Mouse (Mus musculus) fibroblast of lung, adult 2 months (primary cell): Measurements from ENCODE around the gene Bach2.

Experiments used
- DNase-seq: peaks from one replicate; pipeline ENCODE4 v3.0.0-alpha.2; 2011; ENCODE audit warnings: low read depth

Gene Bach2

DNA sequence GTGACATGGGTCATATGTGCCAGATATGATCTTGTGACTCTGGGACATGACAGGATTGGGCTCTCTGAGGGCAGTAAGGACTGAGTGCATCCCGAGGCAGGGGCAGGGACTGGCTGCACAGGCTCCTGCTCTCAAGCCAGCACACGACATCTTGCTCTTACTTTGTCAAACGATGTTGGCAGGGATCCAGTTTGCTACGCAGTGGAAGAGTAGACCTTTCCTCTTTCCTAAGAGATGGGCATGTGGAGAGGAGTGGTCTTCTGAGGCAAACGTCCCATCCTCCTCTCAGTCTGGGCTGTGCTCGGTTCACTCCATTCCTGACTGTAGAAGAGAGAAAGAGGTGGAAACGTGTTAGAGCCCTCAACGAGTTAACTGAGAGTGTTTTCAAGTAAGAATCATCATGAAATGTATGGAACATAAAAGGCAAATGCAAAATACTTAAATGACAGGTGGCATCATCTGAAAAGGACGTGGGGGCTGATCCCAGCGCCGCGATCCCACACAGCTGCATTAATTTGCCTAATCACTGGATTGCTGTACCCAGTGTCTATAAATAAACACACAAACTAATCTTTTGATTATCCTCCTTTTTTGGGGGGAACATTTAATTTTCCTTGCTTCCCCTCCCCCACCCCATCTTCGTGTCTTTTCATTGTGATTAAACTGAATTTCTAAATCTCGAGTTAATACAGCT is 150.7 kb downstream of the Bach2 start:
- DNase-seq, result no peak

DNA sequence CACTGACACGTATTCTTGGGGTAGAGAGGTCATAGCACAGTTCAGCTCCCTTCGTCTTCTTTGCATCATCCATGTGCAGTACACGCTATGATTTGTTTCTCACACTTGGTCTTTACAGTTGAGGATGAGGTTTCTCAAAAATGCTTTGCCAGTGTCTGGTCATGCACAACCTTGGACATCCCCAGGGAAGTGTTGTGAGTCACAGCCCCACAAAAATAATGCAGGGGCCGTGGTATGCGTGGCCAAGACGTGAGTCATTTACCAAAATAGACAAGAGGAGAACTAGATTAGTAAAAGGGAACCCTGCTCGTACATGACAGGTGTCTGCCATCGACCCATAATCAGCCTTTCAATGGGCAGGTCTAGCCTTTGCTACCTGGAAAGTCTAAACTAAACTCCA is 152.7 kb downstream of the Bach2 start:
- DNase-seq, result no peak

- DNase-seq, result no peak
Measured at GRCm38 (mm10) chr4:32393226-32393625, 154.6 kb downstream of the Bach2 start.

- DNase-seq, result no peak
Measured at GRCm38 (mm10) chr4:32393951-32394350, 155.3 kb downstream of the Bach2 start.

GRCm38 (mm10) chr4:32394850-32395249 is 156.2 kb downstream of the Bach2 start:
- DNase-seq, result no peak

DNA sequence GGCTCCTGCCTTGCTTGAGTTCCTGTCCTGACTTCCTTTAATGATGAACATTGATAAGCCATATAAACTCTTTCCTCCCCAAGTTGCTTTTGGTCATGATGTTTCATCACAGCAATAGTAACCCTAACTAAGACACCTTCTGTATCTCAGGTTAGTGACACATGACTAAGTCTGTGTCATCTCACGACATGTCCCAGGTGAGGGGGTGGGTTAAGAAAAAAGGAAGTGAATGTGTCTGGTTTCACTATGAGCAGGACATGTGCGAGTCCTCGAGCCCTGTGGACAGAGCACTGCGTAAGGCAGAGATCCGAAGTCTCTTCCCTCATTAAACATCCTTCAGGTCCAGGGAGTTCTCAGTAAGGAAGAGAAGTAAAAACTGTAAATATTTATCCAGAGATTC is 162.9 kb downstream of the Bach2 start:
- DNase-seq, result no peak

- DNase-seq, result no peak
Measured at GRCm38 (mm10) chr4:32403506-32403905, 164.9 kb downstream of the Bach2 start.

- DNase-seq, result peak; percentile 51
Measured at GRCm38 (mm10) chr4:32405149-32405882, 166.7 kb downstream of the Bach2 start.

DNA sequence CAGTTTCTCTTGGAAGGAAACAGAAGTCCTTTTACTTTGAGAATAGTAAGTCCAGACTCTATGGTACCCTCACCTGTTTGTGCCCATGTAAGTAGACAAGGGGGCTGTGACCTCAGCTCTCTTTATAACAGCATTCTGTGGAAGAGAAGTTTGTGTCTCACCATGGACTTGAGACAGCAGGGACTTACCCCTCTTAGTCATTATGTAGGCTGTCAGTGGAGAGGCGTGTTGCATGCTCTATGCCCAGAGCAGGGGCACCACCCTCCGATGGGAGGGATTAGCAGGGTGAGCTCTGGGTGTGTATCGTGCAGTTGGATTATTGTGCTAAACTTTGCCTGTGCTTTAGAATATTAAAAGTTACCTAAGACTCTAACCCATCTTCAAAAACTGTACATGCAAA is 167.4 kb downstream of the Bach2 start:
- no peak for DNase-seq

- no peak for DNase-seq
Measured at GRCm38 (mm10) chr4:32408535-32408934, 169.9 kb downstream of the Bach2 start.

DNA sequence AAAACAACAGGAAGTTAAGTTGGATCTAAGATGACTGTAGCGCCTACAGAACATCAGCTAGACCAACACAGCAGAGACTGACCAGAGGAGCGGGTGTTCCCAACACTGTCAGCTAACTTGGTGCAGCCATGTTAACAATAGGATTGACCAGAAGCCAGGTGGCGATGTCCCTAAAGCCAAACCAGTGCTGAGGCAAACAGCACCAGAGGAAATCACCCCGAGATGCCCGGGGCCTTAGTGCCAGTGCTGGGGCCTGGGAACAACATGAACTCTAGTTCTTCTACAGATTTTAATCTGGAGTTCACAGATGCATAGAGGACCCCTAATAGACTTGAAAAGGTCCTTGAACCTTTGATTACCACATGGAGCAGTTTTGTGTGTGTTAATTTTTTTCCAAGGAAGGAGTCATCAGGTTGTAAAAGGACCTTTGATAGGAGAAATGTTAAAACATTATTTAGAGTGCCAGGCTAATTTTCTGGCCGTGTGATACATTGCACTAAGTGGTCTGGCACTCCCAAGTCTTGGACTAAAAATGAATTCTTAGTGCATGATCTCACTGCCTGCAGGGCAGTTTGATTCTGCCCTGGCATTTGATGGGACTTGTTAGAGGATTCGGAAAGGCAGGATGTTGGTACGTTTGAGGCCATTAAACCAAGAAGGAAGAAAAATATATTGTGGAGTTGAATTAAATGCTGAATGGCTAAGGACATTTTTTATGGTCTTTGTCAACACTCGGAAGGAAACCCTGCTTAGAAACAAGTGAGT is 170.7 kb downstream of the Bach2 start:
- DNase-seq, result peak; percentile 49

DNA sequence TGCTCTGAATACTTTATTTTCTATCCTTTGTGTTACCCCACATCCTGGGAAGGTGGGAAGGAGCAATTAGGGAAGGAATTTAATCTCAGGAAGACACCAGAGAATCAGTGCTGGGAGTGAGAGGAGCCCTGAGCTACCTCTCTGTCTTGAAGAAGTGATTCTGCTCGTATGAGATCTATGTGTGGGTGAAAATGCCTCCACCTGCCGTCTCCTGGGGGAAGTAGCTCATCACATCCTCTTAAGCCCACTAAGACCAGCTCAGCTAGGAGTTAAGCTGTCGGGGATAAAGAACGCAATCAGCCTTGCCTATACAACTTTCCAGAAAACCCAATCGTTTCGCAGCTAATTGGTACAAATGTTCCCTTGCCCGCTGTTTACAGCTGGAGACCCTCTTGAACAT is 174.5 kb downstream of the Bach2 start:
- DNase-seq, result no peak

- DNase-seq, result no peak
Measured at GRCm38 (mm10) chr4:32413505-32413904, 174.9 kb downstream of the Bach2 start.

DNA sequence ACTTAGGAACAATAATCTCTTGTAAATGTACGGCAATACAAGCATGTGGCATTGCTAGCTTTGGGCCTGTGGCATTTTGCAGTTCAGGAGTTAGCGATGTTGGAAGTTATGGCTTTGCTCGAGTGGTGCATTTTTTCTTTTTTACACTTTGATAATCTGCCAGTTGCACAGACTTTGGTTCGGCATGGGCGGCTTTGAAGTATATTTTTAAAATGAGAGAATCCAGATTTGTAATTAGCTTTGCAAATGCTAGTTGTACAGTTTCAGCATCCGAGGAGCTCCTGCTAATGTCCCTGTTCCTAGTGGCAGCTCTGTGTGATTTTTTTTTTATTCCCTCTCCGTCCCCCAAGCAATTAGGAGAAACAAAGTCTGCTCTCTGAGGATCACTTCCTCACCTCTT is 176.4 kb downstream of the Bach2 start:
- DNase-seq, result no peak

DNA sequence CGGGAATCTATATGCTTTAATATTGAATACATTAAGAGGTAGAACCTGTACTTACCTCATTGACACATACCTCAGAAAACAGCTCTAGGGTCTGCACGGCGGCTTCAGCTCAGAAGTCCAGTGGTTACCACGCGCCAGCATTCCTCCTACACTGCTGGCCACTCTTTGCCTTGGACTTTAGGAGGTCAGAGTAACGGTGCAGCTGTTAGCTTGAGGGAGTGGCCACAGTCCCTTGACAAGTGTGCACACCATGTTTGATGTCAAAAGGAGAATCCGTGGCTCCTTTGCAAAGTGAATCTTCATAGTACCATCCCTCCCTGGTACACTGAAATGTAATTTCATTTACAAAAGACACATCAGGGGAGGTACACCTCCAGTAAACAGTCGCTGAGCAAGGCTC is 179.3 kb downstream of the Bach2 start:
- no peak for DNase-seq

GRCm38 (mm10) chr4:32421570-32421969 is 183.0 kb downstream of the Bach2 start:
- DNase-seq, result no peak

GRCm38 (mm10) chr4:32422427-32422826 is 183.8 kb downstream of the Bach2 start:
- no peak for DNase-seq

GRCm38 (mm10) chr4:32423667-32424066 is 185.1 kb downstream of the Bach2 start:
- no peak for DNase-seq

- DNase-seq, result no peak
Measured at GRCm38 (mm10) chr4:32424434-32424833, 185.8 kb downstream of the Bach2 start.

DNA sequence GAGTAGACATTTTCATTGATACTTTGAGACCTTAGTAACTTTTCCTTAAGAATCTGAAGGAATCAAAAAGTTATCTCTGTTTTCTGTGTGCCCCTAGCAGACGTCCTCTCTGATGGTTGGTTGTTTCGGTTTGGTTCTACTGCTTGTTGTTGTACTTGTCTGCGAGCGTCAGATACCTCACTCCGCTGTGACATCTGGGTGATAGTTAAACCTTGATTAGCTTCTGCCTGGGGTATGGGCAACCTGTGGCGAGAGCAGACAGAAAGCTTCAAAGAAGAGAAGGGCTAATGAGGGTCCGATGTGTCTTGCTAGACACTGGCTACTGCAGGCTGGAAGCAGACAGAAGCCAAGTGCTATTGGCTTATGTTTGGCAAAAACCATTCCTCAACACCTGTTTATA is 186.5 kb downstream of the Bach2 start:
- no peak for DNase-seq

GRCm38 (mm10) chr4:32425641-32426040 is 187.0 kb downstream of the Bach2 start:
- no peak for DNase-seq

DNA sequence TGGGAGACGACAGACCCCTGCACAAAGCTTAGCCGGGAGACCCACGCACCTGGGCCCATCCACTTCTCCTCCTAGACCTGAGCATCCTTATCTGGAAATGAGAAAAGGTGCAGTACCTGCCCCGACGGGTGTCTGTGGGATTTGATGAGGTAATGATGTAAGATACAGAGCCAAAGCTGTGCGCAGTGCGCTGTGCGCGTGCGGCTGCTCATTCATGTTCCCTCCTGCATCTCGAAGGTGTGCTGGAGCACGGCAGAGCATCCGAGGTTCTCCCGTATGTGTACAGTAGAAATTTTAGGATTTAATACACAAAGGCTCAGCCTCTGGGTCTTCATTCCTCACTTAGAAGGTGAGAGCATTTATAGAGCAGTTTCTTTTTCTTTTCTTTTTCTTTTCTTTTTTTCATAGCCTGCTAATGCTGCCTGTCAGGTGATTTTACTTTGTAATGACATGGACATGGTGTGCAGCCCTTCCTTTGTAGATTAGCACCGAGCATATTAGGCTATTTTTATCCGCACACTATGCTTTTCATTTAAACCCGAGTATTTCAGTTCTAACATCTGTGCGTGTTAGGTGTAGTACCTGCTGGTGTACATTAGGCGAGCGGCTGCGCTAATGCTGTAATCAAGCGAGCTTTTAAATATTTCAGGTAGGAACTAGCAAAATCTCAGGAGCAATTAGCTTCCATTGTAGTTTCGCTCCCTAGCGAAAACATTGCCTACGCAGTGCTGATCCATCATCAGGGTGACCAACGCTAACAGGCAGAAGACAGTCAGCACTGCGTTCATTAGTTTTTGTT is 188.4 kb downstream of the Bach2 start:
- DNase-seq, result no peak
